Mouse (Mus musculus): Measurements from ENCODE around the gene Hdac6. TPM values are rescaled to one million over a fixed set of nuclear protein-coding genes. Genes with fewer than 3 reads are reported as not detected.

The Hdac6 gene
- 10 to 100 TPM; 42.8 to 57.2 TPM for total RNA-seq (2021)

DNA sequence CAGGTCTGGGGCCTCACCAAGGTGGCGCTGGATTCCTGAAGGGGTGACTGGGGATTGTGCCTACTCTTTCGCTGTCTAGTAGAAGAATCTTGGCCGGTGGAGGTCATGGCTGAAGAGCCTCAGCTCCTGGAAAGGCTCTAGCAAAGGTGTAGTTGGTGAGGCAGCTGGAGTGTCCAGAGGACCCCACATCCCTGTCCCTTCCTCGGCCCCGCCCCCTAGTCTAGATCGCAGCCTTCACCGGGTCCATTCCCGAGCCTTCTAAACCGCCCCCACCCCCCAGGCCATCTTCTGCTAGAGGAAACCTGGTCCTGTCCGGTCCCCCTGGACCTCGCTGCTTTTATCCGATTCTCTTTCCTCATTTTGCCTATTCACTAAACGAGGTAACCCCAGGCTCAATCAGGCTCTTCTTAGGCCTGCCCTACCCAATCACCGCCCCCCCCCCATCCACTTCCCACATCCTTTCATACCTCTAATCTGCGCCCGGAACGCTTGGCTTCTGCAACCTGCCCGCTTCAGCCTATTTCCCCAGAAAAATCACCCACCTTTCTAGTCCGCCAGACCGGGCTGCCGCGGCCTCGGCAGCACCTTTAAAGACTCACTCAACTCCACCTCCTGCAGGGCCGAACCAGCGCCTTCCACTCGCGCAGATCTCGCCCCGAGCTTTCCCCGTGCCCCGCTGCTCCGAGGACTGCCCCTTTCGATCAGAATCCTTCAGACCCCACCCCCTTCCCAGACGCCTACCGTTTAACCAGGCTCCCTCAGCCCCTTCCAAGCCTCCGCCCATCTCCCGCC lies at the start of gene Hdac6:
Hdac6 (minus strand) TSS at position 782 of the 792 bp plus-strand sequence.
- intact Hi-C loops (cut with DNase I): loop anchor here (5.0 to 10.0 kb wide), 3 partner anchors 67 to 147 kb away; partner anchors contain the start of genes Glod5, Suv39h1 and Was
- DNase-seq (ENCODE audit: low spot score in 2 of 2): no peak

DNA sequence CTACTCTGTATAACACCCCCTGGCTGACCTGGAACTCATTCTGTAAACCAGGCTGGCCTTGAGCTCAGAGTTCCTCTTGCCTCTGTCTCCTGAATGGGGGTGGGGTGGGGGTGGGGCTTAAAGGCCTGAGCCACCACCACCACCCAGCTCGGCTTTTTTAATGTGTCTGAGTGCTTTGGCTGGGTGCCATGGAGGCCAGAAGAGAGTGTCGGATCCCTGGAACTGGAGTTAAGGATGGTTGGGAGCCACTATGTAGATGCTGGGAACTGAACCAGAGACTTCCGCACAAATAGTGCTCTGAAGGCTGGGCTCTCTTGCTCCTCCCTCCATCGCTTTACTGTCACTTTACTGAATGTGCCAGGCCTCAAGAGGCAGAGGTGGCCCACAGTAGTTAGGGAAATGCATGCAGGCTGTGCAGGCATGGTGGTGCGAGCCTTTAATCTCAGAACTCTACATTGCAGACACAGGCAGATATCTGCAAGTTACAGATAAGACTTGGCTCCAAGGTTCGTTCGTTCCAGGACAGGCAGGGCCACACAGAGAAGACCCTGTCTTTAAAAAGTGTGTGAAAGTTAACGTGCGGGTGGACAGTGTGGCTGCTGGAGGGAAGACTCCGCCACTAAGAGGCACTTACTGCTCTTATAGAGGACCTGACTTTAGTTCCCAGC lies 45.5 kb upstream of the Hdac6 start:
- intact Hi-C loops (cut with DNase I): no loop called here
- DNase-seq (ENCODE audit: low spot score in 2 of 2): no peak

DNA sequence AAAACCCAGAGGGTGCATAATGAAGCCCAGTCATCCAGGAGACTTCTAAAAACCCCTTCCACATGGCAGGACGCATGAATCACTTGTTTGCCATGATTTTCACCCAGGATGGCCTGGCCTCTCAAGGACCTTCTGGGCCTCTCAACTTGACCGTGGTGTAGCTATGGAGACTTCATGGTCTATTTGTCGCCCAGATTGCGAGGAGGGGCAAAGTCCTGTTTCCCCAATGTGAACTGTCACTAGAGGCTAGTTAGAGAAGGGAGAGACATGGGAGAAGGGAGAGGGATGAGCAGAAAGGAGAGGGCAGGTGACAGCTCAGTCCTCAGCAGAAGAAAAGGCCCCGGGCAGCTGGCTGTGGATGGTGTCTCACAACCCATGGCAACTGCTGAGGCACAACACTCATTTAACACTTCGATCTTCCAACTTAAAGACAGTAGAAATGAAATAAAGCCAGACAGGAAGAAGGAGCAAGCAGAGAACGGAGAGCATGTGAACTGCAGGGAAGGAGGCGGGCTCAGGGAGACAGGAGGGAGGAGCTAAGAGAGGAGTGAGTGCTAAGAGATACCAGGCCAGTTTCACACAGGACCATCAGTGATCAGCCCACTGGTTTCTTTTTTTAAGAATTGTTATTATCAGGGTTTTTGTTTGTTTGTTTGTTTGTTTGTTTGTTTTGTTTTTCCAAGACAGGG lies 44.8 kb upstream of the Hdac6 start:
- no peak for DNase-seq (ENCODE audit: low spot score in 2 of 2)
- intact Hi-C loops (cut with DNase I): no loop called here

- intact Hi-C loops (cut with DNase I): no loop called here
- no peak for DNase-seq (ENCODE audit: low spot score in 2 of 2)
Measured at GRCm38 (mm10) chrX:7981368-7981767, 33.7 kb upstream of the Hdac6 start.

DNA sequence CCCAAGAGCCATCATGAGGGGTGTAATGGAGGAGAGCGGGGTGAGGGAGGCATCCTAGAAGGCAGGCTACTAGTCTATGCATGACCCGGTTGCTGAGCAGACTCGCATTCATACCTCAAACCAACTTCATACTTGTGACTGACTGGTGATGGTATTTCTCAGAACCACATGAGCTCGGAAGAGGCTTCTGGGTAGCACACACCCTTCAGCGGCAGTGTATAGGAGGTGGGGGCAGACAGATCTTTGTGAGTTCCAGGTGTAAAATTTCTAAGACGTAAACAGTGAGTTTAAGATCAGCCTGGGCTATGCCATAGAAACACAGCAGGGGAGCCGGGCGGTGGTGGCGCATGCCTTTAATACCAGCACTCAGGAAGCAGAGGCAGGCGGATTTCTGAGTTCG lies 30.2 kb upstream of the Hdac6 start, which contains the start of gene Gata1:
Gata1 (minus strand) TSS at position 180 of the 400 bp plus-strand sequence.
- intact Hi-C loops (cut with DNase I): no loop called here
- DNase-seq (ENCODE audit: low spot score in 2 of 2): no peak

DNA sequence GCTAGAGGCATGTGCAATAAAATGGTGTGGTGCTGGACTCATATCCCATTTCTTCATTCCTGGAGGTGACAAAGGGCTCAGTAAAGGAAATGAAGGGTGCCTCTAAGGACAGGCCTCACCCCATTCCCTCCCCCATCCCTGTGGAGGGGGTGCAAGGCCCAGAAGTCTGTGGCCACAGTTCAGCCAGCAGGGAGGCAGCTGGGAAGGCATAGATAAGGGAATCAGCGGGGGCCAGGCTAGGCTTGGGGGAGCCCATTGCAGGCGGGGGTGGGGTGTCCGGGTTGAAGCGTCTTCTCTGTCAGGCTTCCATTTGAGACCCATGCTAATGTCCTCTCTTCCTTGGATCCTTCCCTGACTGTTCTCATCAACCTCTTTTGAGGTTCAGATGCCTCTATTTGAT lies 23.6 kb upstream of the Hdac6 start:
- intact Hi-C loops (cut with DNase I): no loop called here
- DNase-seq (ENCODE audit: low spot score in 2 of 2): no peak

GRCm38 (mm10) chrX:7968899-7969298 lies 21.2 kb upstream of the Hdac6 start:
- DNase-seq (ENCODE audit: low spot score in 2 of 2): no peak
- intact Hi-C loops (cut with DNase I): no loop called here

DNA sequence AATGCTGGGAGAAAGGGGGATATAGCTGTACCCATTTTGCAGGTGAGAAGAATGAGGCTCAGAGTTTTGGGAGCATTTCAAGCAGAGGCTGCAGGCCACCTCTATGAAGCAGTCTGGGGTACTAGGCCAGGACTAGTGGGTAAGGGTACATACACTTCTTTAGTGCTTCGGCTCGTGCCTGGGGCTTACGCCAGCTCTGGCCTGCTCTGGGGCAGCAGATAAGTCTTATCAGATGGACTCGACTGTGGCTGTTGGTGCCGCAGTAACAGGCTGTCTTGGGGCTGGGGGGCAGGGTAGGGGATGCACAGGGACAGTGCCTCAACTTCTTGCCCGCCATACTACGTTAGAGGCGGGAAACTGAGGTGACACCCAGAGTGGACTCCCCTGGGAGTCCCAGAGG lies 20.5 kb upstream of the Hdac6 start:
- intact Hi-C loops (cut with DNase I): no loop called here
- DNase-seq (ENCODE audit: low spot score in 2 of 2): no peak

GRCm38 (mm10) chrX:7967596-7968201 lies 20.0 kb upstream of the Hdac6 start:
- intact Hi-C loops (cut with DNase I): no loop called here
- no peak for DNase-seq (ENCODE audit: low spot score in 2 of 2)

DNA sequence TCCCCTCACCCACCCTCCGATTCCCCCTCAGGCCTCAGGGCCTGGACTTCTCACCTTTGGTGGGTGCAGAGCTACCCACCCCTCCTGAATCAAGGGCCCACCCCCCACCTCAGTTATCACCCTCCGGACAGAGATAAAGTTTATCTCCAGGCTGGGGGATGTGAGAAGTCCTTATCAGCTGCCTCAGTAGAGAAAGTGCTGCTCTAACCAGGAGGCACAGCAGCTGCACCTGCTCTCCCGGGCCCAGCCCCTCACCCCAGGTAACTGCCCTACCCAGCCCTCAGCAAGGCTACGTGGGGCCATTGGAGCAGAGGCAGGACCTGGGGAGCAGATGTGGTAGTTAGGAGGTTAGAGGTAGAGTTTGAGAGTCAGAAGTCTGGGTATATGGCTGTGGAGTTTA lies 18.5 kb upstream of the Hdac6 start:
- DNase-seq (ENCODE audit: low spot score in 2 of 2): no peak
- intact Hi-C loops (cut with DNase I): no loop called here

DNA sequence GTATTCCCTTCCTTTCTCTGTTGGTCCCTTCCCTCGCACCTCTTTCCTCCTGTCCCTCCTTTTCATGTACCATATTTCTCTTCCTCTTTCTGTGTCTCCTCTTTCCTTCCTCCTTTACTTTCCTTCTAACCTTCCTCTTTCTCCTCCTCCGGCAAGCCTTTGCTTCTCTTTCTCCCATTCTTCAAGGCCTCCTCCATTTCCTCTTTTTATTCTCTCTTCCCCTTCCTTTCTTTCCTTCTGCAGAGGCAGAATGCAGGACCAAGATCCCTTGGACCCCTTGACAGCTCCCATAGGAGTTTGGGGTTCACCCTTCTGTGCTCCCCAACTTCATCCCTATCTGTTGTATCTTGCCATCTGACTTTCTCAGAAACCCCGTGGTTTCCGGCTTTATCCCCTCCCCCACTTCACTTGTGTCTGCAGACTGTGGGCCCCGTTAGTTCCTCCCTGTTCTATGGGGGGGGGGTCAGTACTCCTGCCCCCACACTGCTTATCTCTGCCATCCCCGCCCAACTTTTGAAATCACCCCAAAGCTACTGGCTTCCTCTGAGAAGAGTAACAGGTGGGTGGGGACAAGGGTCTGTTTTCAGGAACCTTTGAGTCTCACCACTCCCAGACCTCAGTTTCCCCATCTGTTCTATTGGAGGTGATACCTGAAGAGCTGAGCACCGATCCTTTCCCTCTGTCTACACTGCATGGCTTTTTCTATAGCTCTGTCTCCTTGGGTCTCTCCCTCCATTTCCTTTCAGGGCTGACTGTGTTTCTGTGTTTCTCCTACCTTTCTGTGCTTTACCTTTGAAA lies 16.3 kb upstream of the Hdac6 start:
- DNase-seq (ENCODE audit: low spot score in 2 of 2): no peak
- intact Hi-C loops (cut with DNase I): no loop called here

- intact Hi-C loops (cut with DNase I): no loop called here
- DNase-seq (ENCODE audit: low spot score in 2 of 2): no peak
Measured at GRCm38 (mm10) chrX:7958868-7959267, 11.2 kb upstream of the Hdac6 start.

- no peak for DNase-seq (ENCODE audit: low spot score in 2 of 2)
- intact Hi-C loops (cut with DNase I): no loop called here
Measured at GRCm38 (mm10) chrX:7950091-7950490, 2.4 kb upstream of the Hdac6 start.

GRCm38 (mm10) chrX:7947900-7948492 lies 307 bp upstream of the Hdac6 start:
- intact Hi-C loops (cut with DNase I): loop anchor here (5.0 to 10.0 kb wide), 3 partner anchors 67 to 147 kb away; partner anchors contain the start of genes Glod5, Suv39h1 and Was
- DNase-seq (ENCODE audit: low spot score in 2 of 2): peak; percentile 90

DNA sequence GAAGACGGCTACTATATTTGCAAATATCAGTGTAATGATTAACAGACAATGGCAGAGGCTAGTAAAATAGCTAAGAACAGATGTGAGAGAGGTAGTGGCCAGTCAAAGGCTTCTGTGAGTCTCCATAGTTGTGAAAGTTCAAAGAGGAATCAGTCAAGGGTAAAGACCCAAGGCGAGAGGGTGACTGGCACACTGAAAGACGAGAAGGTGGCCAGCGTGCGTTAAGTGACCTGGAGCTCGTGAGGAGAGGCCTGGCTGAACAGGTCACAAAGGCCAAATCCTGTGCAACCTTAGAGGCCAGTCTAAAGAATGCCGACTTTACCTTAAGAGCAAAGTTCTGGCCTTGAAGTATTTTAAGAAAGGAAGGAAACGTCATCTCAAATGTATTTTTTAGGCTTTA lies 2.1 kb downstream of the Hdac6 start:
- intact Hi-C loops (cut with DNase I): loop anchor here (5.0 to 10.0 kb wide), 3 partner anchors 69 to 149 kb away; partner anchors contain the start of genes Glod5, Suv39h1 and Was

GRCm38 (mm10) chrX:7937667-7938066 lies 10.0 kb downstream of the Hdac6 start:
- DNase-seq (ENCODE audit: low spot score in 2 of 2): no peak
- intact Hi-C loops (cut with DNase I): no loop called here

More for the DNA sequence above, 2.1 kb downstream of the Hdac6 start:
- DNase-seq (ENCODE audit: low spot score in 2 of 2): no peak

DNA sequence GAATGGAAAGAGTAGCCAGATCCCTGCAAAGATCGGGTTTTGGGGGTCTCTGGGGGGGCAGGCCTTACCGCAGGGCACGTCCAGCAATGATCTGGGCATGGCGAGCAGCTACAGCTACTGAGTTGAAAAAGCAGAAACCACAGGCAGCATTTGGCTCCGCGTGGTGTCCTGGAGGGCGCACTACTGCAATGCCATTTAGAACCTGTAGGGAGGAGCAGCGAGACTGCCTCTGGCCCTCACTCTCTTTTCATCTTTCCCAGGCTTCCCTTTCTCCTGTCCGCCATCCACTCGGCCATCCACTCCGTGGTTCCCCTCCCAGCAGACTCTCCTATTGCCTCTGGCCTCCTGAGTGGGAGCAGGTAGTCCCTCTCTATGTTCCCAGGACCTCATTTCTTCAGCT lies 10.8 kb downstream of the Hdac6 start:
- intact Hi-C loops (cut with DNase I): no loop called here
- DNase-seq (ENCODE audit: low spot score in 2 of 2): no peak

- no peak for DNase-seq (ENCODE audit: low spot score in 2 of 2)
- intact Hi-C loops (cut with DNase I): loop anchor here (10.0 kb wide), 1 partner anchor 196 kb away; no protein-coding TSS in a partner anchor
Measured at GRCm38 (mm10) chrX:7928270-7928790, 19.4 kb downstream of the Hdac6 start, which contains the start of gene Eras. Gene Eras, minus strand, starts transcription at chrX:7928607.

Measured in left cerebral cortex, postnatal 36 days (tissue).